Mouse (Mus musculus) hindbrain, embryonic 12.5 days (tissue): ENCODE data around the gene Rasl10a. TPM values are rescaled to one million over a fixed set of nuclear protein-coding genes. Genes with fewer than 3 reads are reported as not detected.
A peak's percentile ranks its signal among the peaks of the same experiment; 100 is the strongest.

ENCODE experiments used
- ATAC-seq: fragments of 200-750 bp; cut with Nextera tagmentation; 2 replicates; pipeline ENCODE4 v1.8.0; 2017; ENCODE audit warnings: moderate TSS enrichment; ENCODE audit not compliant: low FRiP score
- H3K27ac ChIP-seq: fragments of 300-500 bp; sonication (generic); 2 replicates; pipeline ENCODE4 v1.5.1; 2016; ENCODE audit warnings: mild to moderate bottlenecking
- H3K27me3 ChIP-seq: fragments of 300-500 bp; sonication (generic); 2 replicates; pipeline ENCODE4 v1.6.1; 2016; ENCODE audit warnings: mild to moderate bottlenecking
- H3K36me3 ChIP-seq: fragments of 300-500 bp; sonication (generic); 2 replicates; pipeline ENCODE4 v1.6.1; 2016; ENCODE audit warnings: mild to moderate bottlenecking
- H3K4me1 ChIP-seq: fragments of 300-500 bp; sonication (generic); 2 replicates; pipeline ENCODE4 v1.6.1; 2016
- H3K4me2 ChIP-seq: fragments of 300-500 bp; sonication (generic); replicated peaks from 2 replicates; pipeline ENCODE4 v1.6.1; 2016; ENCODE audit warnings: mild to moderate bottlenecking
- H3K4me3 ChIP-seq: fragments of 300-500 bp; sonication (generic); 2 replicates; pipeline ENCODE4 v1.5.1; 2016; ENCODE audit warnings: mild to moderate bottlenecking
- H3K9ac ChIP-seq: fragments of 300-500 bp; sonication (generic); 2 replicates; pipeline ENCODE4 v1.6.1; 2016; ENCODE audit warnings: mild to moderate bottlenecking, moderate library complexity
- H3K9me3 ChIP-seq: fragments of 300-500 bp; sonication (generic); replicated peaks from 2 replicates; pipeline ENCODE4 v1.6.1; 2016; ENCODE audit warnings: mild to moderate bottlenecking
- whole genome bisulfite sequencing: fragments of 180-500 bp; shearing (Covaris S2); methylation state at CpG from one replicate; pipeline ENCODE4 v1.1.7; 2016; 5-methylcytosine and 5-hydroxymethylcytosine counted together
- polyA plus RNA-seq: library from polyadenylated mRNA; unstranded; fragments of >200 nt; fragmentation: Nextera tagmentation; extraction: Ambion mirVana; gene quantifications from 2 replicates; pipeline ENCODE4 v1.2.1, GENCODE M21; 2016

Rasl10a gene
- polyA plus RNA-seq, 1 experiment from 2014 or later: 0.96 TPM

GRCm38 (mm10) chr11:5098035-5098735 lies 40.3 kb downstream of the Rasl10a start:
- peak; percentile 9; the same call in 1 of the 2 replicates for ATAC-seq
- Histone ChIP-seq H3K27me3 (no peaks in the 10 kb centered on the region), H3K9ac (peak overlapping the region; percentile 99), H3K9me3 (no peaks in the 10 kb centered on the region), H3K4me1 (peaks cover 32% of the 10 kb centered on the region), H3K4me2 (peak overlapping the region; percentile 74), H3K36me3 (no peaks in the 10 kb centered on the region), H3K27ac (peak overlapping the region; percentile 95), H3K4me3 (peak overlapping the region; percentile 93)
- WGBS: under 1% methylated on average over 44 of the region's 44 CpGs

GRCm38 (mm10) chr11:5098736-5099542 lies 41.0 kb downstream of the Rasl10a start, which contains the start of the genes Rhbdd3 and Ewsr1:
Gene Rhbdd3 (plus strand): TSS chr11:5098926.
Gene Ewsr1 (minus strand): TSS chr11:5099266.
- Histone ChIP-seq H3K27ac (peak within 1 kb of the TSS; percentile 95), H3K9me3 (no peaks in the 10 kb centered on the region), H3K36me3 (peaks cover 5% of the 10 kb centered on the region; the same call in 1 of the 2 replicates), H3K9ac (peak within 1 kb of the TSS; percentile 99), H3K4me2 (peak within 1 kb of the TSS; percentile 74), H3K4me1 (peaks cover 32% of the 10 kb centered on the region), H3K27me3 (no peaks in the 10 kb centered on the region), H3K4me3 (peak within 1 kb of the TSS; percentile 93)
- WGBS: 0% methylated on average over 88 of the region's 92 CpGs
- ATAC-seq: peak; percentile 93

GRCm38 (mm10) chr11:5099576-5100183 lies 41.8 kb downstream of the Rasl10a start:
- Histone ChIP-seq H3K4me2 (peak overlapping the region; percentile 74), H3K9ac (peak overlapping the region; percentile 99), H3K36me3 (peaks cover 8% of the 10 kb centered on the region; the same call in 1 of the 2 replicates), H3K27me3 (no peaks in the 10 kb centered on the region), H3K27ac (peak overlapping the region; percentile 95), H3K4me1 (peaks cover 29% of the 10 kb centered on the region), H3K4me3 (peak overlapping the region; percentile 93), H3K9me3 (no peaks in the 10 kb centered on the region)
- WGBS: under 1% methylated on average over 31 of the region's 31 CpGs
- peak; percentile 83 for ATAC-seq

GRCm38 (mm10) chr11:5100283-5100682 lies 42.4 kb downstream of the Rasl10a start:
- 2% methylated on average over 7 of the region's 7 CpGs for WGBS
- Histone ChIP-seq H3K27ac (peak overlapping the region; percentile 95), H3K27me3 (no peaks in the 10 kb centered on the region), H3K4me2 (peak overlapping the region; percentile 74), H3K4me3 (peak overlapping the region; percentile 93), H3K9ac (peak overlapping the region; percentile 99), H3K36me3 (peaks cover 14% of the 10 kb centered on the region; the same call in 1 of the 2 replicates), H3K9me3 (no peaks in the 10 kb centered on the region), H3K4me1 (peaks cover 29% of the 10 kb centered on the region)
- ATAC-seq: 0 out of 2 replicates have a peak, but pooled peaks have one; percentile 8

- ATAC-seq: no peak
- H3K9ac ChIP-seq: peak overlapping the region; percentile 13; the same call in 1 of the 2 replicates
- H3K4me1 ChIP-seq: peaks cover 28% of the 10 kb centered on the region
- no peaks in the 10 kb centered on the region for H3K9me3 ChIP-seq
- no peak overlapping the region for H3K27ac ChIP-seq
- H3K27me3 ChIP-seq: no peaks in the 10 kb centered on the region
- 47% methylated on average over 5 of the region's 5 CpGs for WGBS
- H3K36me3 ChIP-seq: peaks cover 19% of the 10 kb centered on the region; the same call in 1 of the 2 replicates
- peak overlapping the region; percentile 74 for H3K4me2 ChIP-seq
- H3K4me3 ChIP-seq: peak overlapping the region; percentile 93
Measured at GRCm38 (mm10) chr11:5100801-5101200, 42.9 kb downstream of the Rasl10a start.

GRCm38 (mm10) chr11:5101641-5102040 lies 43.7 kb downstream of the Rasl10a start:
- Histone ChIP-seq H3K4me3 (no peak overlapping the region), H3K36me3 (peaks cover 21% of the 10 kb centered on the region; the same call in 1 of the 2 replicates)

GRCm38 (mm10) chr11:5102384-5102783 lies 44.5 kb downstream of the Rasl10a start:
- Histone ChIP-seq H3K4me1 (peaks cover 14% of the 10 kb centered on the region), H3K4me2 (no peak overlapping the region), H3K36me3 (peaks cover 21% of the 10 kb centered on the region; the same call in 1 of the 2 replicates), H3K4me3 (no peak overlapping the region), H3K9ac (no peak overlapping the region), H3K27ac (no peak overlapping the region), H3K27me3 (no peaks in the 10 kb centered on the region), H3K9me3 (no peaks in the 10 kb centered on the region)
- 93% methylated on average over 7 of the region's 7 CpGs for WGBS
- ATAC-seq: no peak

More at GRCm38 (mm10) chr11:5101641-5102040, 43.7 kb downstream of the Rasl10a start:
- Histone ChIP-seq H3K9me3 (no peaks in the 10 kb centered on the region), H3K27ac (no peak overlapping the region), H3K27me3 (no peaks in the 10 kb centered on the region), H3K4me1 (peaks cover 21% of the 10 kb centered on the region), H3K9ac (no peak overlapping the region), H3K4me2 (no peak overlapping the region)
- no peak for ATAC-seq
- 85% methylated on average over 6 of the region's 6 CpGs for WGBS

- H3K9ac ChIP-seq: no peak overlapping the region
- no peak overlapping the region for H3K27ac ChIP-seq
- H3K36me3 ChIP-seq: peaks cover 21% of the 10 kb centered on the region; the same call in 1 of the 2 replicates
- 95% methylated on average over 4 of the region's 4 CpGs for WGBS
- no peak overlapping the region for H3K4me3 ChIP-seq
- peaks cover 11% of the 10 kb centered on the region for H3K4me1 ChIP-seq
- no peaks in the 10 kb centered on the region for H3K27me3 ChIP-seq
- ATAC-seq: no peak
- no peak overlapping the region for H3K4me2 ChIP-seq
- no peaks in the 10 kb centered on the region for H3K9me3 ChIP-seq
Measured at GRCm38 (mm10) chr11:5103986-5104509, 46.1 kb downstream of the Rasl10a start.

GRCm38 (mm10) chr11:5109441-5109840 lies 51.5 kb downstream of the Rasl10a start:
- Histone ChIP-seq H3K9ac (no peak overlapping the region), H3K27ac (no peak overlapping the region), H3K36me3 (peaks cover 13% of the 10 kb centered on the region; the same call in 1 of the 2 replicates), H3K9me3 (no peaks in the 10 kb centered on the region), H3K4me3 (no peak overlapping the region), H3K4me1 (no peaks in the 10 kb centered on the region), H3K4me2 (no peak overlapping the region), H3K27me3 (no peaks in the 10 kb centered on the region)
- no peak for ATAC-seq
- WGBS: 80% methylated on average over 8 of the region's 8 CpGs
